Mouse (Mus musculus) ZHBTc4 (cell line): Measurements from ENCODE around the gene Stfa1.
"Not testable (repeated sequence)": the region's sequence is repeated elsewhere in the genome, so short reads cannot be mapped to it uniquely, and the experiment has no call there.

ENCODE experiments used
- DNase-seq: peaks from one replicate; pipeline ENCODE4 v3.0.0-alpha.2; 2011; ENCODE audit warnings: low read depth, low spot score

Stfa1 gene

DNA sequence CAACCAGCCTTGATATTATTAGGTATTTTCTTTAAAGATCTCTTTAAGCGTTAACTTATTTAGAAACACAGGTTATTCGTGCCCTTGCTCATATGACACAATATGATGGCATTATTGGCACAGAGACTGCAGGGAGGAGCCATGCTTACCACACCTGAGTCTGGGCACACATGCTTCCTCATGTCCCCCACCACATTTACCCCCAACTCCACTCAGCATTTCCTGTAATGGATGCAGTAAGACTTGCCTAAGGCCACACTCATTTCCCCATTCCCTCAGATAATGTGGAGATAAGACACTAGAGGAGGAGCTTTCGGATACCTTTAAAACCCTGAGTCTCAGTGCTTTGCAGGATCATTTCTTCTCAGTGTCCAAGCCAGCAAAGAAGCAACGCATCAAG lies at the start of gene Stfa1:
TSS of gene Stfa1 (plus strand) at position 156 of the 400 bp plus-strand sequence.
- not testable (repeated sequence) for DNase-seq

DNA sequence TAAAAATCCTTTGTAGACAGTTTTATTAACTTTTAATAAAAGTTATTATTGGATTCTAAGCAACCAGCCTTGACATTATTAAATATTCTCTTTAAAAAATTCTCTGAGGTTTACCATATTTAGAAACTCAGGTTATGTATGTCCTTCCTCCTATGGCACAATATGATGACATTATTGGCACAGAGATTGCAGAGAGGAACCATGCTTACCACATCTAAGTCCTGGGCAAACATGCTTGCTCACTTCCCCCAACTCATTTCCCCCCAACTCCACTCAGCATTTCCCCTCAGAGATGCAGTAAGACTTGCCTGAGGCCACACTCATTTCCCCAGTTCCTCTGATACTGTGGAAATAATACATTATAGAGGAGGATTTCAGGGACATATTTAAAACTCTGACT lies 16.2 kb upstream of the Stfa1 start:
- DNase-seq, result not testable (repeated sequence)

DNA sequence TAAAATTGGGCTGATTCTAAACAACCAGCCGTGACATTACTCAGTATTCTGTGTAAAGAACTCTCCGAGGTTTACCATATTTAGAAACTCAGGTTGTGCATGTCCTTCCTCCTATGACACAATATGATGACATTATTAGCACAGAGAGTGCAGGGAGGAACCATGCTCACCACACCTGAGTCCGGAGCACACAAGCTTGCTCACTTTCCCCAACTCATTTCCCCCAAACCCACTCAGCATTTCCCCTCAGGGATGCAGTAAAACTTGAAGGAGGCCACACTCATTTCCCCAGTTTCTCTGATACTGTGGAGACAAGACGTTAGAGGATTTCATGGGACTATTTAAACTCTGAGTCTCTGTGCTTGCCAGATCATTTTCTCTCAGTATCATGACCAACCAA lies 12.4 kb downstream of the Stfa1 start:
- DNase-seq, result no peak

DNA sequence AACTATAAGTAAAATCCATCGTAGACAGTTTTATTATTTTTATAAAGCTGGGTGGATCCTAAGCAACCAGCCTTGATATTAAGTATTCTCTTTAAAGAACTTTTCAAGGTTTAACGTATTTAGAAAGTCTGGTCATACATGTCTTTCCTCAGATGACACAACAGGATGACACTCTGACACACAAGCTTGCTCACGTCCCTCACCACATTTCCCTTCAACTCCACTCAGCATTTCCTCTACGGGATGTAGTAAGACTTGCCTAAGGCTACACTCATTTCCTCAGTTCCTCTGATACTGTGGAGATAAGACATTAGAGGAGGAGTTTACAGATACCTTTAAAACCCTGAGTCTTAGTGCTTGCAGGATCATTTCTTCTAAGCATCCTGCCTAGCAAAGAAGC lies 30.9 kb downstream of the Stfa1 start:
- no peak for DNase-seq

DNA sequence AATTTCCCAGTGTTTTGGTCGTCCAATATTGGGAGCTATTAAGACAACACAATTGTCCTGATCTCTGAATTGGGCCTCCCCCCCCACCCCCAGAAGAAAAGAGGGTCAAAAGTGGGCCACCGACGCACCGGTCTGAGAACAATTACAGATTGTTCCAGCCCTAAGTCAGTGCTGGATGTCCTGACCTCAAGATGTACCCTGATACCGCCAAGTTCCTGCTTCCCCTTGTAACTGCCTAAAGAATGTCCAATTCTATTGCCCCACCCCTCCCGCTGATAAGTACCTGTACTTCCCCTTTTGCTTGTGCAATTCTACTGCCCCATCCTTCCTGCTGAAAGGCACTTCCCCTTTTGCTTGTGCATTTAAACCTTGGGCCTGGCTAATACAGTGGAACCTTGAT lies 39.4 kb downstream of the Stfa1 start:
- not testable (repeated sequence) for DNase-seq

DNA sequence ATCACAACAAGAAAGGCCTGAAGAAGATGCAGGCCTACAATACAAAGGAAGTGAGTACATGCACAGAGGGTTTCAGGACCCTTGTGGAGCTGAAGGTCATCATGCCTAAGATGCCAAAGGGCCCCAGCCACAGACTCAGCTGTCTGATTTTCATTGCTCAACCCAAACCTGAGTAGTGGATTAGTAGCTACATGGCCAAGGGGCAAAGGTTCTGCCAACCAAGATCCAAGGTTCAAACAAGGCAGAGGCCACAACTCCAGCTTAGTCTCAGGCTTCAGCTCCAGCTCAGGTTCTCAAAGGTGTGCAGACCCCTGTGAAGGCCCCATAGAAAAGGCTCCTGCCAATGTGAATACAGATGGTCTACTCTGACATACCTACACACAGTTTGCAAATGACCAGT lies 42.5 kb downstream of the Stfa1 start:
- DNase-seq, result no peak

DNA sequence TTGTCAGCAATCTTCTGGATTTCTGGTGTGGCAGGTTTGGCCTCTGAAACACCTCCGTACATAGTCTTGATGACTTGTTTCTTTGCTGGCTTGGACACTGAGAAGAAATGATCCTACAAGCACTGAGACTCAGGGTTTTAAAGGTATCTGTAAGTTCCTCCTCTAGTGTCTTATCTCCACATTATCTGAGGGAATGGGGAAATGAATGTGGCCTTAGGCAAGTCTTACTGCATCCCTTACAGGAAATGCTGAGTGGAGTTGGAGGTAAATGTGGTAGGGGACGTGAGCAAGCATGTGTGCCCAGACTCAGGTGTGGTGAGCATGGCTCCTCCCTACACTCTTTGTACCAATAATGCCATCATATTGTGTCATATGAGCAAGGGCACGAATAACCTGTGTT lies 57.5 kb downstream of the Stfa1 start, which contains the start of gene BC117090:
TSS of gene BC117090 (minus strand) at position 101 of the 400 bp plus-strand sequence.
- DNase-seq, result no peak
